Mouse (Mus musculus): Measurements from ENCODE around the gene Bud31. TPM values are rescaled to one million over a fixed set of nuclear protein-coding genes. Genes with fewer than 3 reads are reported as not detected.
A peak's percentile ranks its signal among the peaks of the same experiment; 100 is the strongest.
"Not testable (repeated sequence)": the region's sequence is repeated elsewhere in the genome, so short reads cannot be mapped to it uniquely, and the experiment has no call there.

The Bud31 gene
- total RNA-seq (2021), result 100 to 1,000 TPM in 1 of 2 experiments, 10 to 100 TPM in 1; 97.3 to 102 TPM
- long read RNA-seq, experiment 1, transcript Bud31-203 (6 exons, 928 nt), result minor isoform, 11 of 61 reads
- long read RNA-seq, experiment 1, transcript Bud31-207 (6 exons, 867 nt), result major isoform, 40 of 61 reads
- long read RNA-seq, experiment 1, partial matches to known transcripts, result 4 of 61 reads
- long read RNA-seq, experiment 1, other reads (novel, unspliced or antisense), result 4 of 61 reads
- long read RNA-seq, experiment 2, transcript Bud31-207 (6 exons, 867 nt), result major isoform, 24 of 40 reads
- long read RNA-seq, experiment 2, partial matches to known transcripts, result 6 of 40 reads
- long read RNA-seq, experiment 2, other reads (novel, unspliced or antisense), result 6 of 40 reads

GRCm38 (mm10) chr5:145139571-145140519, at the start of gene Bud31, which contains the start of gene Pdap1:
Gene Bud31 (plus strand): TSS chr5:145140362.
Gene Pdap1 (minus strand): TSS chr5:145140238.
- peak; percentile 96 for DNase-seq

- DNase-seq, result no peak
Measured at GRCm38 (mm10) chr5:145096195-145096594, 44.0 kb upstream of the Bud31 start.

- no peak for DNase-seq
Measured at GRCm38 (mm10) chr5:145098340-145098821, 41.8 kb upstream of the Bud31 start.

GRCm38 (mm10) chr5:145100960-145101359, 39.2 kb upstream of the Bud31 start:
- no peak for DNase-seq

GRCm38 (mm10) chr5:145101451-145101850, 38.7 kb upstream of the Bud31 start:
- DNase-seq, result not testable (repeated sequence)

- DNase-seq, result no peak
Measured at GRCm38 (mm10) chr5:145102706-145103105, 37.5 kb upstream of the Bud31 start.

- no peak for DNase-seq
Measured at GRCm38 (mm10) chr5:145104328-145104727, 35.8 kb upstream of the Bud31 start.

GRCm38 (mm10) chr5:145105694-145106275, 34.4 kb upstream of the Bud31 start:
- DNase-seq, result peak; percentile 42

GRCm38 (mm10) chr5:145110401-145110800, 29.8 kb upstream of the Bud31 start:
- DNase-seq, result no peak

- DNase-seq, result peak; percentile 43
Measured at GRCm38 (mm10) chr5:145112566-145112965, 27.6 kb upstream of the Bud31 start.

- DNase-seq, result no peak
Measured at GRCm38 (mm10) chr5:145113416-145113815, 26.7 kb upstream of the Bud31 start.

GRCm38 (mm10) chr5:145114071-145114605, 26.0 kb upstream of the Bud31 start, which contains the start of gene Arpc1b:
Gene Arpc1b (plus strand): TSS chr5:145114215.
- peak; percentile 90 for DNase-seq

- peak; percentile 82 for DNase-seq
Measured at GRCm38 (mm10) chr5:145114606-145115473, 25.3 kb upstream of the Bud31 start.

GRCm38 (mm10) chr5:145115736-145116135, 24.4 kb upstream of the Bud31 start:
- DNase-seq, result no peak

GRCm38 (mm10) chr5:145116316-145116715, 23.8 kb upstream of the Bud31 start:
- DNase-seq, result peak; percentile 76

- peak; percentile 87 for DNase-seq
Measured at GRCm38 (mm10) chr5:145116916-145117315, 23.2 kb upstream of the Bud31 start.

GRCm38 (mm10) chr5:145118005-145118404, 22.2 kb upstream of the Bud31 start:
- peak; percentile 36 for DNase-seq

- DNase-seq, result no peak
Measured at GRCm38 (mm10) chr5:145118461-145118860, 21.7 kb upstream of the Bud31 start.

GRCm38 (mm10) chr5:145119385-145119784, 20.8 kb upstream of the Bud31 start:
- no peak for DNase-seq

GRCm38 (mm10) chr5:145120921-145121320, 19.2 kb upstream of the Bud31 start:
- peak; percentile 42 for DNase-seq

GRCm38 (mm10) chr5:145123396-145123795, 16.8 kb upstream of the Bud31 start:
- no peak for DNase-seq

Measured in adrenal gland, postnatal 10 days (tissue).